In the genomic region with DNA sequence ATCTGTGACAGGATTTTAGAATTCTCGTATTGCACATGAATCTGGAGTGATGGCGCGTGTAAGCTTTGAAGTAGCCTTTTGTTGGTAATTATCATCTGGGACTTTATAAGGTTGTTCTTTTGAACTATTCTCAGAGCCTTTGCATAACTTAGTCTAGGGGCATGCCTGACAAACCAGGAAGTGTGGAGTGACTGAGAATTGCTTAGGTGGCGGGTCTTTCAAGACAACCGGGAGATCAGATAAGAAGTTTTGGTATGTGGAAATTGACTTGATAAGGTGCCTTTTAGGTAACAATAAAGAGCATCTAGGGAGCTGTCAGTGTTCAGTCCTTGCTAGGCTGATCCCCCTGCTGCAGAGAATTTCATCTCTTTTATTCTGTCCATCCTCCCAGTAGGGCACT, we compare ENCODE assay signal across 26 mouse cellular contexts. TPM values are rescaled to one million over a fixed set of nuclear protein-coding genes. Genes with fewer than 3 reads are reported as not detected.
DNase-seq lines count a peak whose midpoint lies in the region; ATAC-seq lines count a peak whose summit lies in the region.
"Had no signal": no experiment of that assay in that cellular context is flagged by ENCODE, and none has a peak within 500 bp of the region (broad histone marks: within the 10 kb centered on the region; RNA-seq: fewer than 3 reads in every experiment).

No protein-coding gene starts in this region.

- peak; percentile 57 for ATAC-seq in activated CD4-positive, CD25-positive, alpha-beta regulatory T cell, adult 4 months
- peak; percentile 53 for ATAC-seq in inflammation-experienced regulatory T-cells, adult 6 months
- ATAC-seq in hindbrain, embryonic 16.5 days, result no peak
- ATAC-seq: forebrain, embryonic 16.5 days; intestine, embryonic 15.5 days had no signal

- H3K27me3 ChIP-seq in hindbrain, embryonic 16.5 days (replicated peaks; ENCODE audit: control insufficient read depth, insufficient read depth, low read length), result no peaks in the 10 kb centered on the region
- H3K27me3 ChIP-seq: embryonic facial prominence, embryonic 15.5 days; heart, embryonic 15.5 days; intestine, embryonic 15.5 days had no signal

- no peaks in the 10 kb centered on the region for H3K36me3 ChIP-seq in hindbrain, embryonic 16.5 days (ENCODE audit: control insufficient read depth, insufficient read depth, low read length)
- H3K36me3 ChIP-seq: embryonic facial prominence, embryonic 15.5 days; forebrain, embryonic 10.5 days; G1E; heart, embryonic 15.5 days; hindbrain, embryonic 10.5 days; intestine, embryonic 15.5 days had no signal

- no peak overlapping the region for H3K9ac ChIP-seq in hindbrain, embryonic 16.5 days (ENCODE audit: low read depth, low read length)
- H3K9ac ChIP-seq: embryonic facial prominence, embryonic 15.5 days; heart, embryonic 15.5 days; hindbrain, embryonic 14.5 days; intestine, embryonic 15.5 days had no signal

- no peak overlapping the region for H3K27ac ChIP-seq in hindbrain, embryonic 16.5 days (ENCODE audit: low read depth, low read length)
- H3K27ac ChIP-seq: embryonic facial prominence, embryonic 15.5 days; forebrain, embryonic 10.5 days; heart, embryonic 15.5 days; hindbrain, embryonic 10.5 days; hindbrain, embryonic 14.5 days; intestine, embryonic 15.5 days had no signal

- peak; percentile 18 for DNase-seq in thymus, postnatal 14 days
- no peak for DNase-seq in thymus, postnatal 25 days
- no peak for DNase-seq in lung, postnatal 14 days
- no peak for DNase-seq in right cerebral cortex, postnatal 4 days
- DNase-seq: adrenal gland, adult 2 months; adrenal gland, postnatal 25 days; B cell, adult 2 months; cerebellum, adult 2 months; cerebellum, postnatal 10 days; embryo, embryonic 11 days; gastrocnemius, postnatal 10 days; heart, adult 18-20 months had no signal

- no peak overlapping the region for H3K4me2 ChIP-seq in hindbrain, embryonic 16.5 days (ENCODE audit: low read length)
- H3K4me2 ChIP-seq: embryonic facial prominence, embryonic 15.5 days; heart, embryonic 11.5 days; heart, embryonic 15.5 days; hindbrain, embryonic 14.5 days; intestine, embryonic 15.5 days had no signal

- H3K4me3 ChIP-seq in hindbrain, embryonic 16.5 days (ENCODE audit: low read length), result no peak overlapping the region
- H3K4me3 ChIP-seq: embryonic facial prominence, embryonic 15.5 days; erythroblast, embryonic 14.5 days; forebrain, embryonic 10.5 days; heart, embryonic 15.5 days; hindbrain, embryonic 10.5 days; intestine, embryonic 15.5 days had no signal

- no peaks in the 10 kb centered on the region for H3K9me3 ChIP-seq in hindbrain, embryonic 16.5 days (ENCODE audit: control insufficient read depth, low read length)
- H3K9me3 ChIP-seq: embryonic facial prominence, embryonic 15.5 days; forebrain, embryonic 10.5 days; heart, embryonic 15.5 days; hindbrain, embryonic 10.5 days; intestine, embryonic 15.5 days had no signal

- no peaks in the 10 kb centered on the region for H3K4me1 ChIP-seq in hindbrain, embryonic 16.5 days (ENCODE audit: control insufficient read depth, insufficient read depth, low read depth, low read length)
- H3K4me1 ChIP-seq: embryonic facial prominence, embryonic 15.5 days; forebrain, embryonic 10.5 days; heart, embryonic 15.5 days; hindbrain, embryonic 10.5 days; intestine, embryonic 15.5 days had no signal

- 95% methylated on average over 5 of the region's 5 CpGs for WGBS in hindbrain, embryonic 16.5 days

RNA-seq across cellular contexts. Expression of a gene that starts 28.9 kb away (rescaled TPM):
- polyA plus RNA-seq in activated CD4-positive, CD25-positive, alpha-beta regulatory T cell, adult 4 months (2017; shearing (Covaris generic)), result 100 to 1,000 TPM; 157 to 159 TPM
- 100 to 1,000 TPM; 105 to 226 (median 130) TPM for polyA plus RNA-seq in inflammation-experienced regulatory T-cells, adult 6 months (2017; shearing (Covaris generic))
- polyA plus RNA-seq in hindbrain, embryonic 16.5 days (2015; fragmentation: Nextera tagmentation; extraction: Ambion mirVana), result 0.07 TPM in 1 of 2 replicates, not detected in the other
- polyA plus RNA-seq: embryonic facial prominence, embryonic 11.5 days; hindbrain, embryonic 10.5 days; hindbrain, embryonic 14.5 days had no signal

RNA-seq across cellular contexts. Expression of a gene that starts 29.3 kb away (rescaled TPM):
- 10 to 100 TPM; 38.9 to 50.5 TPM for polyA plus RNA-seq in activated CD4-positive, CD25-positive, alpha-beta regulatory T cell, adult 4 months (2017; shearing (Covaris generic))
- polyA plus RNA-seq in inflammation-experienced regulatory T-cells, adult 6 months (2017; shearing (Covaris generic)), result 10 to 100 TPM; 43.2 to 56.9 (median 48.7) TPM
- polyA plus RNA-seq in hindbrain, embryonic 16.5 days (2015; fragmentation: Nextera tagmentation; extraction: Ambion mirVana), result 70.4 and 72.7 TPM in 2 replicates

RNA-seq across cellular contexts. Expression of a gene that starts 41.8 kb away (rescaled TPM):
- polyA plus RNA-seq in activated CD4-positive, CD25-positive, alpha-beta regulatory T cell, adult 4 months (2017; shearing (Covaris generic)), result 10 to 100 TPM; 13.6 to 18.9 TPM
- polyA plus RNA-seq in inflammation-experienced regulatory T-cells, adult 6 months (2017; shearing (Covaris generic)), result 10 to 100 TPM; 13.2 to 16.6 (median 13.6) TPM
- polyA plus RNA-seq in hindbrain, embryonic 16.5 days (2015; fragmentation: Nextera tagmentation; extraction: Ambion mirVana), result 27.0 and 29.1 TPM in 2 replicates

RNA-seq across cellular contexts. Expression of a gene that starts 42.2 kb away (rescaled TPM):
- 10 to 100 TPM; 26.7 to 30.7 TPM for polyA plus RNA-seq in activated CD4-positive, CD25-positive, alpha-beta regulatory T cell, adult 4 months (2017; shearing (Covaris generic))
- polyA plus RNA-seq in inflammation-experienced regulatory T-cells, adult 6 months (2017; shearing (Covaris generic)), result 10 to 100 TPM; 23.0 to 25.8 (median 23.4) TPM
- polyA plus RNA-seq in hindbrain, embryonic 16.5 days (2015; fragmentation: Nextera tagmentation; extraction: Ambion mirVana), result 3.5 and 47.0 TPM in 2 replicates
- polyA plus RNA-seq: adrenal gland, adult 2 months had no signal

RNA-seq across cellular contexts. Expression of a gene that starts 44.5 kb away (rescaled TPM):
- 10 to 100 TPM in 1 of 2 experiments, 1 to 10 TPM in 1; 9.2 to 11.7 TPM for polyA plus RNA-seq in activated CD4-positive, CD25-positive, alpha-beta regulatory T cell, adult 4 months (2017; shearing (Covaris generic))
- polyA plus RNA-seq in inflammation-experienced regulatory T-cells, adult 6 months (2017; shearing (Covaris generic)), result 10 to 100 TPM in 2 of 3 experiments, 1 to 10 TPM in 1; 7.8 to 15.5 (median 15.0) TPM
- 1.1 TPM in 2 replicates for polyA plus RNA-seq in hindbrain, embryonic 16.5 days (2015; fragmentation: Nextera tagmentation; extraction: Ambion mirVana)

Comparison
In these comparisons a context has a peak if more than half of its experiments do, and no peak if none do; other contexts are left out.
1. RNA of a gene that starts 28.9 kb away (polyA plus RNA-seq): 157 to 159 TPM in activated CD4-positive, CD25-positive, alpha-beta regulatory T cell, adult 4 months and 105 to 226 TPM in inflammation-experienced regulatory T-cells, adult 6 months; 0.07 TPM in hindbrain, embryonic 16.5 days; every median in the first group is over 10 times any median in the second.